Mouse (Mus musculus): ENCODE data around the gene I830077J02Rik. TPM values are rescaled to one million over a fixed set of nuclear protein-coding genes. Genes with fewer than 3 reads are reported as not detected.
A peak's percentile ranks its signal among the peaks of the same experiment; 100 is the strongest.

I830077J02Rik gene
- 1 to 10 TPM in 1 of 2 experiments, under 1 TPM in 1; 0.84 to 1.5 TPM for total RNA-seq (2021)
- long read RNA-seq, experiment 1, result 0 reads
- long read RNA-seq, experiment 2, partial matches to known transcripts, result 0 of 1 reads
- long read RNA-seq, experiment 2, other reads (novel, unspliced or antisense), result 0 of 1 reads

GRCm38 (mm10) chr3:105932240-105933071, at the start of gene I830077J02Rik:
Gene I830077J02Rik, minus strand, starts transcription at chr3:105932664.
- Histone ChIP-seq H3K4me3 (no peak within 1 kb of the TSS), H3K27ac (no peak within 1 kb of the TSS)
- intact Hi-C loops (cut with DNase I), result no loop called here
- TF ChIP-seq CTCF (IDR thresholded peaks at IDR 0.05), result no peak
- DNase-seq (ENCODE audit: extremely low spot score in 1 of 2, low spot score in 2 of 2), result no peak

- TF ChIP-seq CTCF (IDR thresholded peaks at IDR 0.05), result no peak
- intact Hi-C loops (cut with DNase I), result no loop called here
- DNase-seq (ENCODE audit: extremely low spot score in 1 of 2, low spot score in 2 of 2), result no peak
- H3K4me3 ChIP-seq, result no peak overlapping the region
- no peak overlapping the region for H3K27ac ChIP-seq
Observed at GRCm38 (mm10) chr3:105974174-105974573, 41.7 kb upstream of the I830077J02Rik start.

- H3K4me3 ChIP-seq, result no peak within 1 kb of the TSS
- H3K27ac ChIP-seq, result no peak within 1 kb of the TSS
- no peak for DNase-seq (ENCODE audit: extremely low spot score in 1 of 2, low spot score in 2 of 2)
- intact Hi-C loops (cut with DNase I), result no loop called here
- no peak for TF ChIP-seq CTCF (IDR thresholded peaks at IDR 0.05)
Observed at GRCm38 (mm10) chr3:105973411-105973810, 40.9 kb upstream of the I830077J02Rik start, which contains the start of gene Ovgp1. Gene Ovgp1, plus strand, starts transcription at chr3:105973711.

GRCm38 (mm10) chr3:105971831-105972446, 39.5 kb upstream of the I830077J02Rik start:
- Histone ChIP-seq H3K27ac (no peak overlapping the region), H3K4me3 (no peak overlapping the region)
- no peak for TF ChIP-seq CTCF (IDR thresholded peaks at IDR 0.05)
- no peak for DNase-seq (ENCODE audit: extremely low spot score in 1 of 2, low spot score in 2 of 2)
- intact Hi-C loops (cut with DNase I), result no loop called here

- no peak overlapping the region for H3K4me3 ChIP-seq
- H3K27ac ChIP-seq, result no peak overlapping the region
- no peak for DNase-seq (ENCODE audit: extremely low spot score in 1 of 2, low spot score in 2 of 2)
- TF ChIP-seq CTCF (IDR thresholded peaks at IDR 0.05), result peak; percentile 37
- intact Hi-C loops (cut with DNase I), result no loop called here
Observed at GRCm38 (mm10) chr3:105960700-105961099, 28.2 kb upstream of the I830077J02Rik start.

GRCm38 (mm10) chr3:105959999-105960398, 27.5 kb upstream of the I830077J02Rik start, which contains the start of gene Atp5f1:
Gene Atp5f1, minus strand, starts transcription at chr3:105960099.
- no peak for TF ChIP-seq CTCF (IDR thresholded peaks at IDR 0.05)
- DNase-seq (ENCODE audit: extremely low spot score in 1 of 2, low spot score in 2 of 2), result no peak
- H3K4me3 ChIP-seq, result peak within 1 kb of the TSS; percentile 98
- intact Hi-C loops (cut with DNase I), result loop anchor here (2.0 kb wide), 1 partner anchor 273 kb away; the partner anchor contains the start of gene Ddx20
- H3K27ac ChIP-seq, result peak within 1 kb of the TSS; percentile 98

- intact Hi-C loops (cut with DNase I), result loop anchor here (2.0 kb wide), 1 partner anchor 273 kb away; the partner anchor contains the start of gene Ddx20
- H3K27ac ChIP-seq, result peak overlapping the region; percentile 85
- DNase-seq (ENCODE audit: extremely low spot score in 1 of 2, low spot score in 2 of 2), result no peak
- TF ChIP-seq CTCF (IDR thresholded peaks at IDR 0.05), result no peak
- H3K4me3 ChIP-seq, result peak overlapping the region; percentile 98
Observed at GRCm38 (mm10) chr3:105959585-105959984, 27.1 kb upstream of the I830077J02Rik start.

GRCm38 (mm10) chr3:105958974-105959580, 26.6 kb upstream of the I830077J02Rik start, which contains the start of gene Wdr77:
Gene Wdr77, plus strand, starts transcription at chr3:105959369.
- peak; percentile 91 to 94 for DNase-seq (ENCODE audit: extremely low spot score in 1 of 2, low spot score in 2 of 2)
- Histone ChIP-seq H3K27ac (peak within 1 kb of the TSS; percentile 98), H3K4me3 (peak within 1 kb of the TSS; percentile 98)
- TF ChIP-seq CTCF (IDR thresholded peaks at IDR 0.05), result no peak
- intact Hi-C loops (cut with DNase I), result loop anchor here (2.0 kb wide), 1 partner anchor 272 kb away; the partner anchor contains the start of gene Ddx20

GRCm38 (mm10) chr3:105958204-105958603, 25.7 kb upstream of the I830077J02Rik start:
- TF ChIP-seq CTCF (IDR thresholded peaks at IDR 0.05), result no peak
- Histone ChIP-seq H3K4me3 (peak overlapping the region; percentile 98), H3K27ac (peak overlapping the region; percentile 98)
- DNase-seq (ENCODE audit: extremely low spot score in 1 of 2, low spot score in 2 of 2), result no peak
- intact Hi-C loops (cut with DNase I), result loop anchor here (2.0 kb wide), 1 partner anchor 271 kb away; the partner anchor contains the start of gene Ddx20

- no peak for DNase-seq (ENCODE audit: extremely low spot score in 1 of 2, low spot score in 2 of 2)
- Histone ChIP-seq H3K27ac (no peak overlapping the region), H3K4me3 (peak overlapping the region; percentile 98)
- intact Hi-C loops (cut with DNase I), result no loop called here
- TF ChIP-seq CTCF (IDR thresholded peaks at IDR 0.05), result peak; percentile 11
Observed at GRCm38 (mm10) chr3:105957235-105957634, 24.8 kb upstream of the I830077J02Rik start.

- Histone ChIP-seq H3K4me3 (no peak overlapping the region), H3K27ac (no peak overlapping the region)
- intact Hi-C loops (cut with DNase I), result no loop called here
- no peak for TF ChIP-seq CTCF (IDR thresholded peaks at IDR 0.05)
- DNase-seq (ENCODE audit: extremely low spot score in 1 of 2, low spot score in 2 of 2), result no peak
Observed at GRCm38 (mm10) chr3:105951348-105951747, 18.9 kb upstream of the I830077J02Rik start.

Measured in left cerebral cortex, adult 2 months (tissue).